Mouse (Mus musculus): ENCODE results near the gene Maml2.

Maml2 gene

DNA sequence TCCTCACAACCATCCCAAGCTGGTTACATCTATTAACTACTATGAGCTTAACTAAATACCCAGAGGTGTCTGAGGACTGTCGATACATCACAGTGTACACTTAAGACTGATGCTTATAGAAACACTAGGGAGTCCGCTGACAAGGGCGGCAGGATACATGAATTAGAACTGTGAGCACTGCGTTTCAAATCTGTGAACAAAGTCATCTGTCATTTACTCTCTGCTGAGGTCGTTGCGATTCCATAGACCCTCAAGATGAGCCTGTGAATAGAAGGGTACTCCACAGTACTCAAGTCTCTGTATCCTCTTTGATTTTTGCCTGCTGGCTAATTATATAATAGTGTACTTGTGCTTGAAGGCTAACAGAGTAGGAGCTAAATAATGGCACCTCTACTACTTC is 143.2 kb downstream of the Maml2 start:
- in situ Hi-C loops (cut with MboI; ENCODE audit: low pct_unique_long_range_greater_than_20kb in 1 of 2, low sequenced_read_pairs in 2 of 2, unreplicated experiment in 1 of 2): no loop called here

DNA sequence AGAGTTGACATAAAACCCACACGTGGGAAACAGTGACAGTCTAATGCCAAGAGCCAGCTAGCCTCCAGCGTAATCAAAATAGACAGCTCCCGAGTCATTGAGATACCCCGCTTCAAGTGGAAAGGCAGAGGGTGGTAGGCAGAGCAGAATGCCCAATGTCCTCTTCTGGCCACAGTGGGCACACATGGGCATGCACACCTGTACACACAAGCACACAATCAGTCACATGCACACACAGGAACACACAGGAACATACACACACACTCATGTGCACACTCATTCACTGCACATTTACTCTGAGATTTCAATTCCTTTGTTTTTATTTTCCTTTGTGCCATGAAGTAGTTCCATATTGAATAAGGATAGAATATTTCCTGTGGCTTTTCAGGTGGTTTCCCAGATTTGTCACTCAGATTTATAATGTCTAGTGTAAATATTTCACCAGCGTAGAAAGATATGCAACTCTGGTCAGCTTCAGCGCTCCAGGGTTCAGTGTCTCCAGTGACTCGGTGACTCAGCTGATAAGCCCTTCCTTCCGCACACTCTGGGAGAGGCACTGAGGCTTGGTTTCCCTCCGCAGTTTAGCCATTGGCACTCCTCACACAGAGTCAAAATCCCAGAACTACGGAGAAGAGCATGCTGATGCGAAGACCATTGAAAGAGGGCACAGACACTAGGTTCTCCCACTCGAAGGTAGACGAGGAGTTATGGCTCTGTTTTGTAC is 144.4 kb downstream of the Maml2 start:
- in situ Hi-C loops (cut with MboI; ENCODE audit: low pct_unique_long_range_greater_than_20kb in 1 of 2, low sequenced_read_pairs in 2 of 2, unreplicated experiment in 1 of 2): no loop called here

DNA sequence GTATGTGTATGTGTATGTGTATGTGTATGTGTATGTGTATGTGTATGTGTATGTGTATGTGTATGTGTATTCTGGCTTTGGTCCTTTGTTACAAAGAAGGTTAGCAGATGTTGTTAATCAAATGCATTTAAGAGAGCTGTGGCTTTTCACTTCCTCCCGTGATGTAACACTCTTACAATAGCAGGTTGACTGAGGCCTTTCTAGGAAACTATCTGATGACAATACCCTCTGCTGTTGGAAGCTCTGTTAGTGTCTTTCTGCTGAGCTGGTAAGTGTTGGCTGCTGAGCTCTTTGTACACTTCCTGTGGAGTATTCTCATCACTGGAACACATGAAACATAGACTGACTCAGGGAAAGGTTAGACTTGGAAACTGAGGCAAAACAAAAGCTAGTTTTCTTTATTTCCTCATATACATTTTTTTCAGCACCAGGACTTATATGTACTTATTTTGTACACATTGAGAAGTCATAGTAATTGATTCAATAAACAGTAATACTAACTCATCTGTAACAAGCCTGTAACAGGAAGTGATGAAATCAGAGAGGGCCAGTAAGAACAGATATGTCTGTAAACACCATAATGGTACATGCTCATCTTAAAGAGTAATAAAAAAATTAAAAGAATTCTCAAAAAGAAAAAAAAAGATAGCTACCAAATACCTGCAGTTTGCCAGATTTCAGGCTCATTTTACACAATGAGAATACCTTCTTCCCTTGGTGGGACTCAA is 145.9 kb downstream of the Maml2 start:
- in situ Hi-C loops (cut with MboI; ENCODE audit: low pct_unique_long_range_greater_than_20kb in 1 of 2, low sequenced_read_pairs in 2 of 2, unreplicated experiment in 1 of 2): no loop called here

DNA sequence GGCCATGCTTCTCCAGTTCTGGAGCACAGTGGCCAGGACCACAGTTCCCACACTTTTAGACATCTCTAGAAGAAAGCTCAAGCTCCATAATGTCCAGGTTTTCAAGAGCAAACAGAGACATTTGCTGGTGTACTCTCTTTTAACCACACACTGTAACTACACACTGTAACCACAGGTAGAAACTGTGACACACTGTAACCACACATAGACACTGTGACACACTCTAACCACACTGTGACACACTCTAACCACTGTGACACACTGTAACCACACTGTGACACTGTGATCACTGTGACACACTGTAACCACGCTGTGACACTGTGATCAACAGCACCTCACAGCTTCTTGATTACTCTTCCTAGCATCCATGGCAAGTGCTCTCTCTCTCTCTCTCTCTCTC is 148.5 kb downstream of the Maml2 start:
- in situ Hi-C loops (cut with MboI; ENCODE audit: low pct_unique_long_range_greater_than_20kb in 1 of 2, low sequenced_read_pairs in 2 of 2, unreplicated experiment in 1 of 2): no loop called here

DNA sequence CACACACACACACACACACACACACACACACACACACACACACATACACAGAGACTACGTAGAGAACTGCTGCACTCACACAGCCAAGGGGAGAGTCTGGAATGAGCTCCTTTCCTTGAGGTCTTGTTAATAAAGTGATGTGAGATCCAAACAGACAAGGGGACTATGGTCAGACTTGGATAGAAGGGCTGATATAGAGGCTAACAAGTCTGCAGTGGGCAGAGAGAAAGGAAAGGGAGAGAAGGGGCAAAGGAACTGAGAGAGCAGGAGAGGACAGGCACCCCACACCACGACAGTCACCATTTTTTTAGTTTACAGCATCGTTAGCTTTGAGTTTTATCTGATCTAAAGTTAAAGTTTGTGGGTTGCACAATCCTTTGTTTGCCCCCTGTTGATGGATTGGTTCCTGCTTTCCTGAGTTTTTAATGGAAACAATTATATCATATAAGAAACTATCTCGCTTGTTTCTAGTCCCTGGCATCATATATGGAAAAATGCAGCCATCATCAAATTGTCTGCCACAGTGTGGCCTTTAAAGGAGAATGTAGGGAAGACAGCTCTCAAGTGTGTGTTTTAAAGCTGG is 149.0 kb downstream of the Maml2 start, which contains the start of gene Gm17571:
Gm17571 (minus strand) TSS at position 51 of the 583 bp plus-strand sequence.
- in situ Hi-C loops (cut with MboI; ENCODE audit: low pct_unique_long_range_greater_than_20kb in 1 of 2, low sequenced_read_pairs in 2 of 2, unreplicated experiment in 1 of 2): no loop called here

DNA sequence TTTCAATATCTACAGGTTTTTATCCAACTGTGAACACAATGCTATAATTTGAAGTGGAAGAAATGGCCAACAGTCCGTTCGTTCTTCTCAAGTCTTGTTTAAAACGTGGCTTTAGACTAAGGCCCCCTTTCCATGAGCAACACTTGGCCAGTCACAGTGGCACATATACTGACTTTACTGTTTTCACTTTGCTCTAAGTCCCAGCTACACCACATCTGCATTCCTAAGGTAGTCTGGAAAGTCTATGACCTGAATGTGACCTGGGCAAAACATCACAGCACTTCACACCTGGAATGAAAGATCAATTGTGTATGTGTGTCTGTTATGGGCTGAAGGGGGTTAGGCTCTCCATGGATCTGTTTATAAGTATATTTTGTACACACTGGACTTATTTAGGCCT is 151.0 kb downstream of the Maml2 start:
- in situ Hi-C loops (cut with MboI; ENCODE audit: low pct_unique_long_range_greater_than_20kb in 1 of 2, low sequenced_read_pairs in 2 of 2, unreplicated experiment in 1 of 2): no loop called here

DNA sequence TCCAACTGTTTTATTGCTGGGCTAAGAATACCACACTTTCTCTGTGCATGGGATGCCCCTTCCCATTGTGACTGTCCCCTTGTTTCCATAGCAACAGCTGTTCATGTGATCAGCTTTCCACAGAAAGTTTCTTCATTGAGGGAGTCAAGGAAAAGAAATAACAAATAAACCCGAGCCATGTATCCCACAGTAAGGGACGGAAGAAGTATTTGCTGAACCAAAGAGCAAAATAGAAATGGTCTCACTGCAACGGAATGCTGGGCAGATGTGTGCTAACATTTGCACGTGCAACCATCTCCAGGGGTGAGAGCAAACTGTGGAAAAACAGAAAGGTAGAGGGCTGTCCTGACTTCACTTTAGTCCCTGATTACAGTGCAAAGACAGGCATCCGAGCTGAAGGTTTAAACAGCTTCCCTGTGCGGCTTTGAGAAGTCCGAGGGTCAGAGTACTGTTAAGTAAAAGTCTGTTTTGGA is 156.9 kb downstream of the Maml2 start:
- in situ Hi-C loops (cut with MboI; ENCODE audit: low pct_unique_long_range_greater_than_20kb in 1 of 2, low sequenced_read_pairs in 2 of 2, unreplicated experiment in 1 of 2): no loop called here

DNA sequence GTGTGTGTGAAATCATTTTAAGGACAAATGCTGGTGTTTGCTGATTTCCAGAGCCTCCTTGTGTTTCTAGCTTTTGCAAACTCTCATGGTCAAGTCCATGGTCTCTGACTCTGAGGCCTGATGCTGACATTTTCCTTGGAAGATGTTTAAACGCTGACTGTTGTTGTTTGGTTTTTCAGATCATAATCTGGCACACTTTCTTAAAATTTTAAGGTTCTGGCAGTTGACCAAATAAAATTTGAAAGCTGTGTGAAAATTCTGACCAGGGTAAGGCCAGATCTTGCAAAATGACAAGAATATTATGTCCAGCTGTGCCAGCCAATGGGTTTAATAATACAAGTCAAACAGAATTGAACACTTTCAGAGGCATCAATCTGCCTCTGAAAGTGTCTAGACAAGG is 157.5 kb downstream of the Maml2 start:
- in situ Hi-C loops (cut with MboI; ENCODE audit: low pct_unique_long_range_greater_than_20kb in 1 of 2, low sequenced_read_pairs in 2 of 2, unreplicated experiment in 1 of 2): no loop called here

DNA sequence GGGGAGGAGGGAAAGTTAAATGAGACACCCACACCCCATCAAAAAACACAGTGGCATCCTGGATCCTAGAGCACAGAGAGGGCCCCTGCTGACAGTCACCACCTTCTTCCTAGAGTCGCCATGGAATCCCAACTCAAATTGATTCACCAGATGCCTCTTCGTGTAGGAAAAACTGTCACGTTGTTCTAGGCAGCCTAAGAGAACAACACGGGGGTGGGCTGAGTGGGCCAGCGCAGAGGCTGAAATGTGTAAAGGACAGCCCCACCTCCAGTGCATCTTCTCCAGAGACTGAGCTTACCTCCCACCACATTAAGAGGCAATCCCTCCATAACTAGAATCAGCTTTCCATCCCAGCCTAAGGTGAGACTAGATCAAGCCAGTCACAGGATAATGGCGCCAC is 160.0 kb downstream of the Maml2 start:
- in situ Hi-C loops (cut with MboI; ENCODE audit: low pct_unique_long_range_greater_than_20kb in 1 of 2, low sequenced_read_pairs in 2 of 2, unreplicated experiment in 1 of 2): no loop called here

DNA sequence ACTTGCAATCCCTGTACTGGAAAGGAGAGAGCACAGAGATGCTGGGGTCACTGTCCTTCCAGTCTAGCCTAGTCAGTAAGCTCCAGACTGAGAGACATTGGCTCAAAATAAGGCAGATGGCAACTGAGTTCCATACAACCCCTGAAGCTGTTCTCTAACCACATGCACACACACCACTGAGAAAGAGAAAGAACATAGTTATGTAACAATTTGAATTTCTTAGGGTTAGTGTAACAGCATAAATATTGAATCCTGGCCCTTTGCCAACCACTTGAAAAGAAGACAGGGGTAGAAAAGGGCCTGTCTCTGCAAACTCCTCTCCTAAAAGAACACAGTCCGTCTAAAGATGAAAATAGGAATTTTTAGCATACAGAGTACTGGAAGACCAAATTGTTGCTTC is 161.6 kb downstream of the Maml2 start:
- in situ Hi-C loops (cut with MboI; ENCODE audit: low pct_unique_long_range_greater_than_20kb in 1 of 2, low sequenced_read_pairs in 2 of 2, unreplicated experiment in 1 of 2): no loop called here

DNA sequence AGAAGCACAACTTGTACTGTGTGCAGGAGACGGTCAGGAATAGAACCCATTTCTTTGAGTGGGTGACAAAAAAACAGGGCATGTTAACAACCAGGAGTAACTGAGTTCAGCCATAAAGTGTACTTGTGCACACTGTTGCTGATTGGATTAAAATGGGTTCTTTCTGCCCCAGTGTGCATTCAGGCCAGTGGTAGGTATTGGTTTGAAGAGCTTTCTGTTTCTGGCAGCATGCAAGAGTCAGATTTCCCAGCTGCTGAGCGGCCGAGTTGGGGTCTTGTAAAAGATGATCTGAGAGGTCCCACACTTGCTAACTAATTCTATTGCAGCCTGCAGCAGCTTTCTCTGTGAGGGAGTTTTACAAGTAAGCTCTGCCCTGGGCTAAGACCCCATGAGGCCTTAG is 162.3 kb downstream of the Maml2 start:
- in situ Hi-C loops (cut with MboI; ENCODE audit: low pct_unique_long_range_greater_than_20kb in 1 of 2, low sequenced_read_pairs in 2 of 2, unreplicated experiment in 1 of 2): no loop called here

DNA sequence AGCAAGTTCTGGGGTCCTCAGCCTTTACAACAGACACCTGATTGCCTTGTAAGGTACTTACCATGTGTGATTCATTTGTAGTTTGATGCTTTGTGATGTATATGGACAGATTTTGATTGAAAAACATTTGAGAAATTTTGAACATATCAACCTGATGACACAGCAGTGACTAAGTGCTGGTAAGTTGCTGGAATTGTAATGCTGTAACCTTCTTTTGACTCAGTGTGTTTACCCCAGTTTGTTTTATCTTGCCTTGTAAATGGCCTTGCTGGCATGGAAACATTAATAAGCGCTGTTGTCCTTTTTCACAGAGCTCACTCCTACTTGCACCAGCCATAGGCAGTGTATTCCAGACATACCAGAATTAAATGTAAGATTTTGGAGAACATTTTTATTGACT is 163.2 kb downstream of the Maml2 start:
- in situ Hi-C loops (cut with MboI; ENCODE audit: low pct_unique_long_range_greater_than_20kb in 1 of 2, low sequenced_read_pairs in 2 of 2, unreplicated experiment in 1 of 2): no loop called here

DNA sequence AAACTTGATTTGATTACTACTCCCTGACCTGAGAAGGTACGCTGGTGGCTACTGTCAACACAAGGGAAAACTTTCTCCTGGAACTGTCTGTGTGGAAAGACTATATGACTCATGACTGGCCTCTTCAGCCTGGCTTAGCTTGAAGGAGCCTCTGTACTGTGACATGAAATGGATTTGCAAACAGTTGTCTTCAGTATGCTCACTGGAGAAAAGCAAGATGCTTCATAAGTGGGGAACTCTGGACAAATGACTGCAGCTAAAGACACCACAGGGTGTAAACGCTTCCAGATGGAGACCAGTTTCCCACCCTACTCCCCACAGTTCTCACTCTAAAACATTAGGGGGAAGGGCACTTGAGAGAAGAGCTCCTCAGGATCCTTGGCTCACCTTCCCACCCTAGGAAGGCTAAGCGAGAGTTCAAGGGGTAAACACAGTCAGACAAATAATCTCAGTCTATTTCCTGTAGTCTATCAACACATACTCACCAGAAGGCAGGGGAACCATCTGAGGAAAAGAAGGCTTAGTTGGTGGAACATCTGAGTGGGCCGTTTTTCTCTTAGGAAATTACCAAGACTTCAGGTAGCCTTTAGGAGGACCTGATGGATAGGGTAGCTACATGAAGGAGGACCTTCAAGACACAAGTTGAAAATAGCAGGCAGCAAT is 167.7 kb downstream of the Maml2 start:
- in situ Hi-C loops (cut with MboI; ENCODE audit: low pct_unique_long_range_greater_than_20kb in 1 of 2, low sequenced_read_pairs in 2 of 2, unreplicated experiment in 1 of 2): no loop called here

DNA sequence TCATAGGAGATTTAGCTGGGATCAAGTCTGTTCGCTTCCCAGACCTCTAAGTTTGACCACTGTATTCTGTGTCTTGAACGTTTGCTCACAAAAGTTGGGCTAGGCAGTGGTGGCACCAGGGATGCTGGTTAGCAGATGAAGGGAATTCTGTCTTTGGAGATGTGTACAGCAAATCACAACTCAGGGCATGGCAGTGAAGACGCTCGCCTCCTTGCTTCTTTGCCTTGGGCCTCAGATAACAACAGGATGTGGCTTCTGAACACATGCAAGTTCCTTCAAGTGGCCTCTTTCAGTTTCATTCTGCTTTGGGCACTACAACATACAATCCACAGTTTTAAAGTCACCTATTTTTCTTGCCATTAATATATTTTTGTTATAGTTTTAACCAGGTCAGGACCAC is 168.6 kb downstream of the Maml2 start:
- in situ Hi-C loops (cut with MboI; ENCODE audit: low pct_unique_long_range_greater_than_20kb in 1 of 2, low sequenced_read_pairs in 2 of 2, unreplicated experiment in 1 of 2): no loop called here

DNA sequence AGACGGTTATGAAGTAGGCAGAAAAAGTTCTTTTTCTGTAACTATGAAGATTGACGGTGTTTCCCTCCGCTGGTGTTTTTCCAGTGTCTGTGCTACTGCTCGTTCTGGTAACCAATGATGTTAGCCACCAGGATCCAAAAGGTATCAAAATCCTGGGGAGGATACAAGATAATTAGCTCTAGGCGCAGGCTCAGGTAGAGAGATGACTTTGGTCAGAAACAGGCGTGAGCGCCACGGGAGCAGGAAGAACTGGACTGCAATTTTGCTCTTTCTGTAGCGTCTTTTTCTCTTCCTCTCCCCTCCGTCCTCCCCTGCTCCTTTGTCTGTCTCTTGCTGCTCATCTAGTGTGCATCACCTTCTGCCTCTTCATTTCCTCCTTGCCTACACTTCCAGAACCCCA is 169.1 kb downstream of the Maml2 start:
- in situ Hi-C loops (cut with MboI; ENCODE audit: low pct_unique_long_range_greater_than_20kb in 1 of 2, low sequenced_read_pairs in 2 of 2, unreplicated experiment in 1 of 2): no loop called here

DNA sequence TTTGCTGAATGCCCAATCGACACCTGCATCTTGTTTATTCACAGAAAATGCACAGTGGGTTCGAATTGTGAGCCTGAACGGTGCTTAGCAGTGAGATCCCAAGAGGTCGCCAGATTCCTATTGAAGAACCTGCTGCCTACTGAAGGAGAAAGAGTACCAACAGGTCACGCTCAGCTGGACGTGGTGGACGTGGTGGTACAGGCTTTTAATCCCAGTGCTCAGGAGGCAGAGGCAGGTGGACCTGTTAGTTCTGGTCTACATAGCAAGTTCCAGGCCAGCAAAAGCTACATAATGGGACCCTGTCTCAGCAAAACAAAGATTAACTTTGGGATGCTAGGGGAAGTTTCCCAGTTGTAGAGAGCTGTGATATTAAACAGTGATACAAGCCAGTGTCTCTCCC is 170.0 kb downstream of the Maml2 start:
- in situ Hi-C loops (cut with MboI; ENCODE audit: low pct_unique_long_range_greater_than_20kb in 1 of 2, low sequenced_read_pairs in 2 of 2, unreplicated experiment in 1 of 2): no loop called here

DNA sequence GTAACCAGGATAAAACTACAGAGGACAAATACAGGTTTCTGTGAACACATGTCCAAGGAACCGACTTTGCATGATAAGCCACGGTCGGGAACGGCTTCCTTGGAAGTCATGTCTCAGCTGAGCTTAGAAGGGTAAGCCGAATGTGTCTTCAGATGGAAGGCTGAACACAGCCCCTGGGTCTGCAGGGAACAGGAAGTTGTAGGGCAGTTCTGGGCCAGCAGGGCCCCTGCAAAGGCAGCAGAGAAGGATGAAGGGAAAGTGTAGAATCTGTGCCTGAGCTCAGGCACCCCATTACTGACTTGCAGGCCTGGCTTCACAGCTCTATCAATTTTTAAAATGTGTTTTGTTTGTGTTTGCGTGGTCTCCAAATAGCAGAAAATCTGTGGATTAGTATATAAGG is 171.0 kb downstream of the Maml2 start:
- in situ Hi-C loops (cut with MboI; ENCODE audit: low pct_unique_long_range_greater_than_20kb in 1 of 2, low sequenced_read_pairs in 2 of 2, unreplicated experiment in 1 of 2): no loop called here

DNA sequence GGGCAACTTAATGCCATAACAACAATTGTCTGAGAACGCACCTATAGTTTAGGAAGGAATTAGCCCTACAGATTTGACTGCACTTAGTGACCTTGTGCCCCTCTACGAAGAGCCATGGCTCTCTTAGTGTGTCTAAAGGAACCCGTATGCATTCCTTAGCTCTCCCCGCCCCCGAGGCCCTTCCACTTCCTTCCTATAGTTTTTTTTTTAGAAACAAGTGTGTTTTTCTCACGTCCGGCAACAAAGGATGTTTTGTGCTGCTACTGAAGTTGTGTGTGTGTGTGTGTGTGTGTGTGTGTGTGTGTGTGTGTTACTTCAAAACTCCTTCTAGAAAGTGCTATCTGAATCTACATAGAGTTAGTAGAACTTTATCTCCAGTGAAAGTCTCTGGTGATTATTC is 172.3 kb downstream of the Maml2 start:
- in situ Hi-C loops (cut with MboI; ENCODE audit: low pct_unique_long_range_greater_than_20kb in 1 of 2, low sequenced_read_pairs in 2 of 2, unreplicated experiment in 1 of 2): no loop called here

DNA sequence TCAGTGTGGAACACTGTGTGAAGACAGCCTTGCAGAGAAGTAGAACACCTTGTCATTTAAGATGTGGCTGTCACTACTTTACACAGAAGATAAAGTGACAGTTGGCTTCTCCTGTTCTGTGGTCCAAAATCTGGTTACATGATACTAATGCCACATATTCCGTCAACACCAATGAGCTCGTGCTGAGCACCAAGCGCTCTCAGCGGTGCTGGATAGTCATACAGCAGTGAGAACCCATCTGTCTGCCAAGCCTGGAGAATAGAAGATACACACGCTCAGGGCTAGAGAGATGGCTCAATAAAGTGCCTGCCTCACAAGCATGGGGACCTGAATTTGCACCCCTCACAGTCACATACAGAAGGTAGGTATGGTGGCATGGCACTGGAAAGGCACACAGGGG is 177.2 kb downstream of the Maml2 start:
- in situ Hi-C loops (cut with MboI; ENCODE audit: low pct_unique_long_range_greater_than_20kb in 1 of 2, low sequenced_read_pairs in 2 of 2, unreplicated experiment in 1 of 2): no loop called here
